Mouse (Mus musculus) stomach, postnatal 0 days (tissue): ENCODE measurements around the gene Plbd2.

Source experiments
- CTCF ChIP-seq: IDR thresholded peaks from 2 replicates; pipeline ENCODE4 v1.5.1; 2016; ENCODE audit warnings: antibody characterized with exemption, low read depth, mild to moderate bottlenecking, moderate library complexity
- EP300 ChIP-seq: optimal IDR thresholded peaks from 2 replicates; pipeline ENCODE3; 2016; ENCODE audit warnings: antibody characterized with exemption

GRCm38 (mm10) chr5:120516221-120516984, 13.0 kb upstream of the Plbd2 start:
- no peak for TF ChIP-seq CTCF
- no peak for TF ChIP-seq EP300
